ENCODE assay signal across 8 mouse cellular contexts in the genomic region with DNA sequence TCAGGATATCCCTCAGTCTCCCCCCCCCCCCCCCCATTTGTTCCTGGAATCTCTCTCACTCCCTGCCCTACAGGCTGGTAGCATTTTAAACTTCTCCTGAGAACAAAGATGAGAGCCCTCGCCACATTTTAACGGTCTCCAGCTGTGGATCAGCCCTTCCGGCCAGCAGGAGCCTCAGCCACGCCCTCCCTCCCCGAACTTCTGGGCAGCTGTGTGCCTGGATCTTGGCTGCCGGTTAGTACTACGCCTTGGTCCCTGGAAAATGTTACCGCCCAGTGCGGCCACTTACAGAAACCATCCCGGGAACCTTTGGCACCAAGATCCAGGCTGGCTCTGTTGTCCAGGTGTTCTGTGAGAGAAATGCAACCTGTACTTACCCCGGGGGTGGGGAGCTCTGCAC. TPM values are rescaled to one million over a fixed set of nuclear protein-coding genes. Genes with fewer than 3 reads are reported as not detected.
DNase-seq lines count a peak whose midpoint lies in the region; ATAC-seq lines count a peak whose summit lies in the region.

No protein-coding gene starts in this region.

- no peaks in the 10 kb centered on the region for H3K9me3 ChIP-seq in hindbrain, embryonic 16.5 days (ENCODE audit: control insufficient read depth, low read length)
- H3K9me3 ChIP-seq in lung, embryonic 15.5 days: no peaks in the 10 kb centered on the region

- no peak overlapping the region; the same call in 1 of the 2 replicates for H3K27ac ChIP-seq in hindbrain, embryonic 16.5 days (ENCODE audit: low read depth, low read length)
- no peak overlapping the region; the same call in 1 of the 2 replicates for H3K27ac ChIP-seq in lung, embryonic 15.5 days

- no peaks in the 10 kb centered on the region for H3K27me3 ChIP-seq in hindbrain, embryonic 16.5 days (replicated peaks; ENCODE audit: control insufficient read depth, insufficient read depth, low read length)
- no peaks in the 10 kb centered on the region for H3K27me3 ChIP-seq in lung, embryonic 15.5 days

- 0 out of 2 replicates have a peak overlapping the region, but pooled peaks have one; percentile 8 for H3K4me2 ChIP-seq in hindbrain, embryonic 16.5 days (ENCODE audit: low read length)
- H3K4me2 ChIP-seq in lung, embryonic 15.5 days: peak overlapping the region; percentile 48

- ATAC-seq in hindbrain, embryonic 16.5 days: no peak
- ATAC-seq in lung, embryonic 15.5 days (ENCODE audit: borderline replicate concordance, extremely low read depth, low FRiP score, low TSS enrichment): peak; percentile 85; the same call in 1 of the 2 replicates

- intact Hi-C loops in left cerebral cortex, postnatal 25 days (cut with DNase I): no loop called here

- no peaks in the 10 kb centered on the region; the same call in 1 of the 2 replicates for H3K4me1 ChIP-seq in hindbrain, embryonic 16.5 days (ENCODE audit: control insufficient read depth, insufficient read depth, low read depth, low read length)
- peaks cover 6% of the 10 kb centered on the region for H3K4me1 ChIP-seq in lung, embryonic 15.5 days

- peak; percentile 34 for DNase-seq in ovary, adult 18-20 months (ENCODE audit: low spot score)
- no peak for DNase-seq in ovary, postnatal 10 days (ENCODE audit: low spot score)
- peak; percentile 81 for DNase-seq in gastrocnemius, postnatal 25 days
- peak; percentile 47 for DNase-seq in testis, postnatal 14 days (ENCODE audit: low spot score)
- DNase-seq in left cerebral cortex, postnatal 25 days (ENCODE audit: low spot score in 2 of 2): no peak
- DNase-seq in frontal cortex, postnatal 25 days (ENCODE audit: low spot score in 2 of 2): no peak

- WGBS in hindbrain, embryonic 16.5 days: 4% methylated on average over 11 of the region's 11 CpGs
- WGBS in lung, embryonic 15.5 days: 0% methylated on average over 11 of the region's 11 CpGs

- H3K9ac ChIP-seq in hindbrain, embryonic 16.5 days (ENCODE audit: low read depth, low read length): no peak overlapping the region
- H3K9ac ChIP-seq in lung, embryonic 15.5 days: no peak overlapping the region

- no peaks in the 10 kb centered on the region for H3K36me3 ChIP-seq in hindbrain, embryonic 16.5 days (ENCODE audit: control insufficient read depth, insufficient read depth, low read length)
- H3K36me3 ChIP-seq in lung, embryonic 15.5 days: no peaks in the 10 kb centered on the region

- H3K4me3 ChIP-seq in hindbrain, embryonic 16.5 days (ENCODE audit: low read length): no peak overlapping the region
- peak overlapping the region; percentile 12; the same call in 1 of the 2 replicates for H3K4me3 ChIP-seq in lung, embryonic 15.5 days

RNA-seq across cellular contexts. Expression of a gene that starts 20.4 kb away (rescaled TPM):
- 10 to 100 TPM; 14.9 to 17.0 TPM for total RNA-seq in gastrocnemius, postnatal 25 days (2021)
- polyA plus RNA-seq in hindbrain, embryonic 16.5 days (2015; fragmentation: Nextera tagmentation; extraction: Ambion mirVana): 2.8 and 3.1 TPM in 2 replicates
- polyA plus RNA-seq in lung, embryonic 15.5 days (2015; fragmentation: Nextera tagmentation; extraction: Ambion mirVana): 5.0 and 5.5 TPM in 2 replicates
- total RNA-seq in left cerebral cortex, postnatal 25 days (2021): 10 to 100 TPM; 39.0 to 42.1 TPM

Comparison
In these comparisons a context has a peak if more than half of its experiments do, and no peak if none do; other contexts are left out.
1. DNase-seq: peak in ovary, adult 18-20 months (single experiment), gastrocnemius, postnatal 25 days (single experiment) and testis, postnatal 14 days (single experiment); none in ovary, postnatal 10 days (single experiment), left cerebral cortex, postnatal 25 days (0 of 2) and frontal cortex, postnatal 25 days (0 of 2).